Mouse (Mus musculus) macrophage (primary cell): ENCODE data around the gene Gfi1b. TPM values are rescaled to one million over a fixed set of nuclear protein-coding genes. Genes with fewer than 3 reads are reported as not detected.
A peak's percentile ranks its signal among the peaks of the same experiment; 100 is the strongest.

Experiments used
- H3K27ac ChIP-seq: fragments of 350-480 bp; formaldehyde crosslinking; 2 replicates; pipeline ENCODE4 v1.9.0; 2021
- H3K36me3 ChIP-seq: fragments of 350-480 bp; formaldehyde crosslinking; 2 replicates; pipeline ENCODE4 v1.9.0; 2021; ENCODE audit errors: inconsistent target
- H3K4me3 ChIP-seq: fragments of 350-480 bp; formaldehyde crosslinking; 2 replicates; pipeline ENCODE4 v1.9.0; 2021; ENCODE audit errors: inconsistent target
- H3K79me2 ChIP-seq: fragments of 350-480 bp; formaldehyde crosslinking; 2 replicates; pipeline ENCODE4 v1.9.0; 2021; ENCODE audit errors: inconsistent target
- whole genome bisulfite sequencing: methylation state at CpG from one replicate; pipeline ENCODE4 v1.1.7; 2026; ENCODE audit warnings: inconsistent platforms; ENCODE audit not compliant: missing documents; 5-methylcytosine and 5-hydroxymethylcytosine counted together
- polyA plus RNA-seq: library from polyadenylated mRNA; stranded (reverse); fragments of 250-400 nt; gene quantifications from 3 replicates; pipeline ENCODE4 v1.2.4, GENCODE M21; 2018; ENCODE audit warnings: inconsistent platforms
- total RNA-seq, 78 experiments: library from RNA; depleted of rRNA; stranded (reverse); fragments of 250-400 nt; gene quantifications; 1 replicate in 9 of 78; 2 replicates in 24 of 78; 3 replicates in 43 of 78; 4 replicates in 2 of 78; pipeline ENCODE4 v1.2.4; 2018; ENCODE audit warnings: inconsistent platforms in 56 of 78

The Gfi1b gene
- total RNA-seq (2018; cell fraction: chromatin; rRNA removed), result 1 to 10 TPM in 1 of 26 experiments, under 1 TPM in 2, not detected in 23; 0.37 to 1.1 (median 0.43) TPM
- 1 to 10 TPM in 2 of 26 experiments, under 1 TPM in 14, not detected in 10; 0.09 to 1.5 (median 0.41) TPM for total RNA-seq (2018; cell fraction: cytosol; rRNA removed)
- total RNA-seq (2018; cell fraction: nucleus; rRNA removed), result 1 to 10 TPM in 2 of 26 experiments, under 1 TPM in 3, not detected in 21; 0.28 to 1.4 (median 0.83) TPM
- polyA plus RNA-seq, result 0.10 TPM in 1 of 3 replicates, not detected in the others

DNA sequence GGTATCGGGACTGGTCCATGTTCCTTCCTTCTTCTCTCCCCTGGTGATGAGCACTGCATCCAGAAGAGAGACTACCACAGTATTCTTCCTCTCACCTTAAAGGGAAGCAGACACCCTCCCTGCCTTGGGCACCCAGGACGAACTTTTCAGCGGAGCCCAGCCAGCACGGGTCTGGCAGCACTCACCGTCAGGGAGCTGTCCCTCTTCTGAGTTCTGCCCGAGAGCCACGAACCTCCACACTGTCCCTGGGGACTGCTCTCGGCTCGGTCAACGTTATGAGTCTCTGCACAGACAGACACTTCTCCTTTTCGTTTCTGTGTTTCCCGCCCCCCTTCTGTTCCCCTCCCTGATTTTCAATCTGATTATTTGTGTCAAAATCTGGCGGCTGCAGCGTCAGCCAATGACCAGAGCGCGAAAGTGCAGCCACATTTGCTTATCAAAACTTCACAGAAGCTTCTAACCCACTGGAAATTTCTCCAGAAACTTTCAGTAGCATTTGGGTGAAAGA, at the start of gene Gfi1b:
Gene Gfi1b (minus strand): TSS at position 319 of the 508 bp plus-strand sequence.
- Histone ChIP-seq H3K27ac (no peak within 1 kb of the TSS), H3K4me3 (no peak within 1 kb of the TSS), H3K36me3 (no peaks in the 10 kb centered on the region), H3K79me2 (no peaks in the 10 kb centered on the region)
- WGBS, result under 1% methylated on average over 16 of the region's 16 CpGs

DNA sequence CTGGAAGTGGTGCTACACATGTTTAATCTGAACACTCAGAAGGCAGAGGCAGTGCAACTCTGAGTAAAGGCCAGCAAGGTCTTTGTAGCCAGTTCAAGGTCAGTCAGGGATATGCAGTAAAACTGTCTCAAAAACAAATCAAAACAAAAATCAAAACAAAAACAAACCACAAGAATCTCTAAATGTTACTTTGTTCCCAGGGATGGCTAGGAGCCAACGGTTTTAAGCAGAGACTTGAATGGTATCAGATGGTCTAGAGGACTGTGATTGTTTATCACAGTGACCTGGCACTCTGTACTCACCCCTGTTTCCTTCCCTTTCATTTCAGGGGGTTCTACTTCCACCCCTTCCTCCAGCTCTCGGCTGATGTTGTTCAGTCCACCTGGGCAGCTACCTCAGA, 49.7 kb upstream of the Gfi1b start:
- Histone ChIP-seq H3K36me3 (peaks cover 80% of the 10 kb centered on the region), H3K4me3 (no peak overlapping the region), H3K27ac (no peak overlapping the region), H3K79me2 (no peaks in the 10 kb centered on the region)
- WGBS, result 57% methylated on average over 1 of the region's 2 CpGs

GRCm38 (mm10) chr2:28665818-28666217, 44.0 kb upstream of the Gfi1b start:
- WGBS, result 86% methylated on average over 3 of the region's 3 CpGs
- Histone ChIP-seq H3K27ac (no peak overlapping the region), H3K79me2 (no peaks in the 10 kb centered on the region), H3K4me3 (no peak overlapping the region), H3K36me3 (peaks cover 83% of the 10 kb centered on the region)

DNA sequence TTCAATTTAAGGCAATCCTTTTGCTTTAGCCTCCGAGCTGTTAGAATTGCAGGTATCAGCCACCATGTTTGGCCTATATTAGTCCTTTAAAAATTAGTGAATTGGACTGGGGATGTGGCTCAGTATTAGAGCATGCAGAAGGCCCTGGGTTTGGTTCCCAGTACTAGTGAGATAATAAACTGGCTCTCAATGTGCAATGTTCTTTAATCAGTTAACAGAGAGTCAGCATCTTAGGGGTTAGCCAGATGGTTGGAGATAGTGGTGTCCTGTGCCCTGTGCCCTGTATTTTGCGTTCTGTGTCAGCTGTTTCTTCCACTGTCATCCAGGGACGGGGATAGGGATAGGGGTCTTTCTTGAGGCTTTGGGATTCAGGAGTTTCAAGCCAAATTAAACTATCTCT, 41.1 kb upstream of the Gfi1b start:
- Histone ChIP-seq H3K79me2 (no peaks in the 10 kb centered on the region), H3K27ac (no peak overlapping the region), H3K36me3 (peaks cover 92% of the 10 kb centered on the region), H3K4me3 (no peak overlapping the region)
- WGBS, result 92% methylated on average over 3 of the region's 3 CpGs

DNA sequence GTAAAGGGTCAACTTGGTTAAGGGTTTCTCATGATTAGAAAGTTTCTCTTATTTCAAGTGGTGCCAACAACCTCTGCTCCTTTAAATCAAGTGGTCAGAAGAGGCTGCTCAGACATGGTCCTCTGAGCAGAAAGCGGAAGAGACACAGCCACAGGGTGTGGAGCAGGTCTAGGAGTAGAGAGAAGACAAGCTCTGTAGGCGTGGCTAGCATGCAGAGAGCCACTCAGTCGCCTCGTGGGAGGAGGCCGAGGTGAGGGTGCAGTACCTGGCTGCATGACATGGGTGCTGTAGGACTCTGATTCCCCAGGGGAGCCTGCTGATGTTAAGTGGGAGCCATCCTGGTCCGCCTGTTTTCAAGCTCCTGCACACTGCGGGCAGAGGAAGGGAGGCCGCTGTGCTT, 34.4 kb upstream of the Gfi1b start:
- H3K79me2 ChIP-seq, result peaks cover 15% of the 10 kb centered on the region
- peaks cover 42% of the 10 kb centered on the region; the same call in 1 of the 2 replicates for H3K36me3 ChIP-seq
- H3K4me3 ChIP-seq, result no peak overlapping the region
- WGBS, result 94% methylated on average over 8 of the region's 8 CpGs
- H3K27ac ChIP-seq, result no peak overlapping the region

GRCm38 (mm10) chr2:28654295-28654694, 32.5 kb upstream of the Gfi1b start:
- H3K79me2 ChIP-seq, result peaks cover 35% of the 10 kb centered on the region
- H3K27ac ChIP-seq, result no peak overlapping the region
- H3K36me3 ChIP-seq, result peaks cover 23% of the 10 kb centered on the region; the same call in 1 of the 2 replicates
- 29% methylated on average over 1 of the region's 2 CpGs for WGBS
- no peak overlapping the region for H3K4me3 ChIP-seq

DNA sequence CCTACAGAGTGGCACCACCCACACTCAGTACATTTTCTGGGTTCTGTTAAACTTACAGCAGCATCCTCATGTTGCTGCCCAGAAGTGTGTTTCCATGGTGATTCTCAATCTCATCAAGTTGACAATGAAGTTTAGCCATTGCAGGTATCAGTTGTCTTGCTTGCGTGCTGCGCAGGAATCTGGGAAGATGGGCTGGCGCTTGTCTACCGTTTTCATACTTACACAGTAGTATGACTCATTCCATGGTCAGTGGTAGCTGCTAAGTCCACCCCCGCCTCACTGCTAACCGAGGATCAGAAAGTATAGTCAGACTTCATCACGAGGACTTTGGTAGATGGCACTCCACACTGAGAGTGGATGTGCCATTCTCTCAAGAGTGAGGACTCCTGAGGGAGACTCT, 31.6 kb upstream of the Gfi1b start:
- Histone ChIP-seq H3K4me3 (no peak overlapping the region), H3K79me2 (peaks cover 44% of the 10 kb centered on the region), H3K27ac (no peak overlapping the region), H3K36me3 (peaks cover 14% of the 10 kb centered on the region; the same call in 1 of the 2 replicates)
- WGBS, result 94% methylated on average over 7 of the region's 7 CpGs

DNA sequence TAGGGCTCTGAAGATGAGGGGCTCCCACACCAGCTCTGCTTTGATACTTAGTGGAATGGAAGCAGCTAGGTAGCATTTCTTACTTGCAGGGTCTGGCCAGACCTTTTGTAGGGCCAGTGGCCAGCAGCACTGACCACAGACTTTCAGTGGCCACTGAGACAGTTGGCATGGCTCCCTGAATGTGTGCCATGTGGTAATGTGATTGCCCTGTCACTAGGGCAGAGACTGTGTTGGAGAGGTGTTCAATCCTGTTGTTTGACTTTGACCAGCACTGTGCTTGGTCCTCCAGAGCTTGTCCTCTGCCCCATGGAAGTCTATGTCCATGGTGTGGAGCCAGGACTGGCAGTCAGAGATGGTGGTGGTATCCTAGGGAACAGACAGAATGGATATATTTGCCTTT, 28.7 kb upstream of the Gfi1b start:
- H3K79me2 ChIP-seq, result peaks cover 72% of the 10 kb centered on the region
- no peak overlapping the region for H3K4me3 ChIP-seq
- no peak overlapping the region for H3K27ac ChIP-seq
- no peaks in the 10 kb centered on the region for H3K36me3 ChIP-seq

DNA sequence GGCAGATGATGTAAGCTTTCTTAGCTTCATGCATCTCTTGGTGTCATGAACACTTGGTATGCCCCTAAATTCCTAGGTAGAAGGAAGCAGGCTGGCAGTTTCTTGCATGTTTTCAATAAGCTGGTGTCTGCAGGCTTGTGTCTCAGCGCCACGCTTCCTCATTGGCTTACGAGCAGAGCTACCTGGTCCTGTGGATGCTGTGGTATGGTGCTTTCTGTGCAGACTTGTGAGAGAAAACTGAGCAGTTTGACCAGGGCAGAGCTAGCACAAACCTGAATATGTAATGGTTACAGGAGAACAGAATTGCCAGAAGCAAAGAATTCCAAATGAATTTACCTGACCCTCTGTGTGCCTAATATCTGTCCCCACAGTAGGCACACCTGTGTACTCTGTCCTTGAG, 21.3 kb upstream of the Gfi1b start:
- H3K4me3 ChIP-seq, result no peak overlapping the region
- 91% methylated on average over 3 of the region's 3 CpGs for WGBS

DNA sequence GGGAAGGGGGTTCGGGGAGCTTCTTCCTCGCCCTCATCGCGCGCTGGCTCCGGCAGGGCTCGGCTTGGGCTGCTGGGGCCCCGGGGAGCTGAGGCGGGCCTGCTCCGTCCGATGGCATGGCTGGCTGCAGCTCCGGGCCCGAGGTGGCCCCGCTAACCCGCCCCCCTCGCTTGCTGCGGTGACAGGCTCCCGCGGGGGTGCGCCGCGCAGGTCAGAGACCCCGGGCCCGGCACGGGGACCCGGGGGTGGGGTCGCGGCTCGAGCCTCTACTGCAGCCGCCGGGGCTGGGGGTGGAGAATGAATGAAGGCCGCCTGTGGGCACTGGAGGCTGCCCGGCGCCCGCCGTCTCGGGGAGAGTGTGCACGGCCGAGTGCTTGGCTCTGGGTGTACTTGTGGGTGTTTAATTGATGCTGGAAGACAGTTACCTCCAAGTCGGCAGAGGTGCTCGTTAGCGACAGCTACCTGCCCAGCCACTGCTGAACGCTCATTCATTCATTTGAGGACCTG, 19.7 kb upstream of the Gfi1b start:
- Histone ChIP-seq H3K36me3 (no peaks in the 10 kb centered on the region), H3K27ac (peak overlapping the region; percentile 95), H3K79me2 (peaks cover 50% of the 10 kb centered on the region), H3K4me3 (peak overlapping the region; percentile 57)
- WGBS, result 1% methylated on average over 38 of the region's 43 CpGs

More for the DNA sequence above, 21.3 kb upstream of the Gfi1b start:
- no peak overlapping the region for H3K27ac ChIP-seq
- no peaks in the 10 kb centered on the region for H3K36me3 ChIP-seq
- H3K79me2 ChIP-seq, result peaks cover 66% of the 10 kb centered on the region

DNA sequence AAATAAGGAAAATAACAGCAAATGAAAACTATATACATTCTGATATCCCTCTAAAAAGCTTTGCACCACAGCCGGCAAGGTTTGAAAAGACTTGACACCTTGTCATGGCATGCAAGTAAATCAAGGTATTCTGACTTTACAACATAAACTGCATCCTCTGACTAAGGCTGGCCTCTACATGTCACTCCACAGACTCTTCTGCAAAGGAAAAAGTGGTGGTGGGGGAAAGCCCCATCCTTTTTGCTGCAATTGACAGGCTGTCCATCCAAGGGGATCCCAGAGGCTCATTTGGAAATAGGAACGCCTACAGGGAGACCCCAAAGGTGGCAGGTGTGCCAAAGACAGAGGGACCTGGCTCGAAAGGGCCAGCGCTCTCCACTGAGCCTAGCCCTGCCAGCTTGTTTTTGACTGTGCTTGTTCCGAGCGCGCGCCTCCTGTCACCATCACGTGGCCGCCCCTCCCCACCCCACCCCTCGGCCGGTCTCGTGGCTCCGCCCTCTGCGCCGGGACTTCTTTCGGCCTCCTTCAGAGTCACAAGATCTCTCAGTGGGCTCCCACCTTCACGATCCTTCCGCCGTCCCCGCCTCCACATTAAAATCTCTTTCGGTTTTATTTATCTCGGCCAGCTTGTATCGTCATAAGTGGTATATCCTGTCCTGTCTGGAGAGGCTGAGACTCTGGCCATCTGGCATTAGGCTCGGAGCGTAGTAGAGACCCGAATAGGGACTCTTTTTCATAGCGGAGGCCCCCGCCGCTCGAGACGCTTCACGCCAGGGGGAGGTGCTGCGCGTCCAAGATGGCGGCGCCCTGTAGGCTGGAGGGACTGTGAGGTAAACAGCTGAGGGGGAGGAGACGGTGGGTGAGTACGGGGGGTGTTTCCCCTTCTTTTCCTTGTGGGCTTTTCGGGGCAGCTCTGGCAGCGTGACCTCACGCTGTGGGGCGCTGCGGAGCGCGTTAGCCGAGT, 19.0 kb upstream of the Gfi1b start, which contains the start of gene Tsc1:
Gene Tsc1 (plus strand): TSS at position 768 of the 964 bp plus-strand sequence.
- 3% methylated on average over 47 of the region's 47 CpGs for WGBS
- Histone ChIP-seq H3K79me2 (peaks cover 42% of the 10 kb centered on the region), H3K36me3 (no peaks in the 10 kb centered on the region), H3K4me3 (peak within 1 kb of the TSS; percentile 57), H3K27ac (peak within 1 kb of the TSS; percentile 95)

GRCm38 (mm10) chr2:28639794-28640193, 18.0 kb upstream of the Gfi1b start:
- WGBS, result 87% methylated on average over 7 of the region's 7 CpGs

DNA sequence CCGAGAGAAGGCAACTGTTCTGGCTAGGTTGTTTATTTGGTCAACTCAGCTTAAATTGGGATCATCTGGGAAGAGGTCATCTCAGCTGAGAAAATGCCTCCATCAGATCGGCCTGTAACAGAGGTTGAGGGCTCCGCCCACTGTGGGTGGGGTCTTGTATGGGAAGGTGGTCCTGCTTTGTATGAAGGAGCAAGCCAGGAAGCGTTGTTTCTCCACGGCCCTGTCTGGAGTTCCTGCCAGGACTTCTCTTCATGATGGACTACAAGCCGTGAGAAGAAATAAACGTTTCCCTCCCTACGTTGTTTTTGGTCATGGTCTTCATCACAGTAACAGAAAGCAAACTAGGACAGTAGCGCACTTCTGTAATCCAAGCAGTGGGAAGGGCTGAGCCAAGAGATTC, 17.1 kb upstream of the Gfi1b start:
- H3K27ac ChIP-seq, result no peak overlapping the region
- peaks cover 24% of the 10 kb centered on the region for H3K79me2 ChIP-seq
- H3K4me3 ChIP-seq, result no peak overlapping the region
- 55% methylated on average over 9 of the region's 9 CpGs for whole genome bisulfite sequencing
- H3K36me3 ChIP-seq, result no peaks in the 10 kb centered on the region

More at GRCm38 (mm10) chr2:28639794-28640193, 18.0 kb upstream of the Gfi1b start:
- H3K36me3 ChIP-seq, result no peaks in the 10 kb centered on the region
- peaks cover 33% of the 10 kb centered on the region for H3K79me2 ChIP-seq
- no peak overlapping the region for H3K27ac ChIP-seq
- H3K4me3 ChIP-seq, result no peak overlapping the region

- WGBS, result 83% methylated on average over 9 of the region's 9 CpGs
- no peaks in the 10 kb centered on the region for H3K36me3 ChIP-seq
- H3K27ac ChIP-seq, result no peak overlapping the region
- H3K4me3 ChIP-seq, result no peak overlapping the region
- peaks cover 18% of the 10 kb centered on the region for H3K79me2 ChIP-seq
These were observed 16.6 kb upstream of the Gfi1b start for GRCm38 (mm10) chr2:28638352-28638751.
